Mouse (Mus musculus) lung, embryonic 14.5 days (tissue): ENCODE measurements around the gene Pknox2. TPM values are rescaled to one million over a fixed set of nuclear protein-coding genes. Genes with fewer than 3 reads are reported as not detected.

Experiments
- ATAC-seq: fragments of 200-750 bp; cut with Nextera tagmentation; 2 replicates; pipeline ENCODE4 v1.8.0; 2017; ENCODE audit warnings: mild to moderate bottlenecking, moderate TSS enrichment, moderate library complexity; ENCODE audit not compliant: insufficient read depth
- DNase-seq: peaks from one replicate; pipeline ENCODE4 v3.0.0-alpha.2; 2015
- H3K27ac ChIP-seq: fragments of 300-500 bp; sonication (generic); 2 replicates; pipeline ENCODE4 v1.5.1; 2014; ENCODE audit warnings: low read depth, mild to moderate bottlenecking, moderate library complexity
- H3K27me3 ChIP-seq: fragments of 300-500 bp; sonication (generic); 2 replicates; pipeline ENCODE4 v1.6.1; 2014; ENCODE audit warnings: low read length, control low read depth; ENCODE audit not compliant: insufficient read depth
- H3K36me3 ChIP-seq: fragments of 300-500 bp; sonication (generic); 2 replicates; pipeline ENCODE4 v1.6.1; 2014; ENCODE audit warnings: control low read depth; ENCODE audit not compliant: insufficient read depth
- H3K4me1 ChIP-seq: fragments of 300-500 bp; sonication (generic); 2 replicates; pipeline ENCODE4 v1.6.1; 2014; ENCODE audit warnings: antibody characterized with exemption, control low read depth; ENCODE audit not compliant: insufficient read depth
- H3K4me2 ChIP-seq: fragments of 300-500 bp; sonication (generic); 2 replicates; pipeline ENCODE4 v1.6.1; 2014; ENCODE audit warnings: mild to moderate bottlenecking
- H3K4me3 ChIP-seq: fragments of 300-500 bp; sonication (generic); 2 replicates; pipeline ENCODE4 v1.5.1; 2014; ENCODE audit warnings: low read depth, low read length
- H3K9ac ChIP-seq: fragments of 300-500 bp; sonication (generic); 2 replicates; pipeline ENCODE4 v1.6.1; 2014
- H3K9me3 ChIP-seq: fragments of 300-500 bp; sonication (generic); 2 replicates; pipeline ENCODE4 v1.6.1; 2016; ENCODE audit warnings: low read depth, low read length, control low read depth
- CTCF ChIP-seq: IDR thresholded peaks from 2 replicates; pipeline ENCODE4 v1.5.1; 2016; ENCODE audit warnings: antibody characterized with exemption, low read depth
- WGBS: fragments of 180-500 bp; shearing (Covaris S2); extraction: QIAGEN DNeasy Blood & Tissue Kit; methylation state at CpG from one replicate; pipeline ENCODE4 v1.1.7; 2014; 5-methylcytosine and 5-hydroxymethylcytosine counted together
- polyA plus RNA-seq: library from polyadenylated mRNA; unstranded; fragments of >200 nt; fragmentation: Nextera tagmentation; extraction: Ambion mirVana; gene quantifications from 2 replicates; pipeline ENCODE4 v1.2.1, GENCODE M21; 2014

The Pknox2 gene
- polyA plus RNA-seq, 1 experiment from 2014 or later, result 7.1 TPM

DNA sequence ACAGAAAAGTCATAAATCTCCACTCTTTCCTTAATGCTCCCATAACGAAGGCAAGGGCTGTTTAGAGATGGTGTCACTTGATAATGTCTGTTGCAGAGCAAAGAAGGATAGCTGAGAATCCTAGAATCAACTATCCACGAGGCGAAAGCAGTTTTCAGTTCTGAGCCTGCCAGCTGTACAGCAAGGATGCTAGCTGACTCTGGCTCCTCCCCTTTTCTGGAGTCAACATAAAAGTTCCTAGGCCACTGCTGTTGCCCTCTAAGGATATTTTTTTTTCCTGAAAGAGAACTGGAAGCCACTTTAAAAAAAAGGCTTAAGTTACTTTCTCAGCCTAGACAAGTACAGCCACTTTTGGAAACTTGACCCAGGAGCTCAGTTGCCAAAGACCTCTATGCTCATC lies 176.1 kb downstream of the Pknox2 start:
- Histone ChIP-seq H3K4me2 (peak overlapping the region; percentile 25; the same call in 1 of the 2 replicates), H3K4me1 (no peaks in the 10 kb centered on the region; the same call in 1 of the 2 replicates), H3K9me3 (no peaks in the 10 kb centered on the region), H3K9ac (no peak overlapping the region), H3K4me3 (no peak overlapping the region), H3K27me3 (no peaks in the 10 kb centered on the region), H3K27ac (no peak overlapping the region), H3K36me3 (no peaks in the 10 kb centered on the region)
- DNase-seq (peak; percentile 71), ATAC-seq (no peak)
- no peak for TF ChIP-seq CTCF
- WGBS, result 11% methylated on average over 3 of the region's 3 CpGs

DNA sequence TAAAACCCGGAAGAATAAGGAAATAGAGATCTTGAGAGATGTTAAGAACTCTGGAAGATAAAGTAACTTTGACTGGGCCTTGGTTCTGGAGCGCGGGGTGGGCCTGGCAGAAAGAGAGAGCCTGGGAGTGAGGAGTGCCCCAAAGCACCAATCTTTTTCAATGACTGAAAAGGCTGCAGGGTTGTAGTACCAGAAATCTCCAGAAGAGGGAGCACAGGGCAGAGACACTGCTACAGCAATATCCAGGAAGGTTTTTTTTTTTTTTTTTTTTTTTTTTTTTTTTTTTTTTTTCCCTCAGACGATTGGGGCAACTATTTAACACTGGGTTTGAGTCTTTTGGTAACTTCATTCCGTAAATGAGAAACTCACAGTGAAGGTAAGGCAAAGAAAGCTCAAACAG lies 176.6 kb downstream of the Pknox2 start:
- Histone ChIP-seq H3K36me3 (no peaks in the 10 kb centered on the region), H3K27ac (no peak overlapping the region), H3K4me2 (peak overlapping the region; percentile 25; the same call in 1 of the 2 replicates), H3K4me1 (no peaks in the 10 kb centered on the region; the same call in 1 of the 2 replicates), H3K27me3 (no peaks in the 10 kb centered on the region), H3K4me3 (no peak overlapping the region), H3K9ac (no peak overlapping the region), H3K9me3 (no peaks in the 10 kb centered on the region)
- 11% methylated on average over 5 of the region's 5 CpGs for WGBS
- peak; percentile 83 for TF ChIP-seq CTCF
- DNase-seq, result peak; percentile 95
- ATAC-seq, result no peak; the same call in 1 of the 2 replicates

DNA sequence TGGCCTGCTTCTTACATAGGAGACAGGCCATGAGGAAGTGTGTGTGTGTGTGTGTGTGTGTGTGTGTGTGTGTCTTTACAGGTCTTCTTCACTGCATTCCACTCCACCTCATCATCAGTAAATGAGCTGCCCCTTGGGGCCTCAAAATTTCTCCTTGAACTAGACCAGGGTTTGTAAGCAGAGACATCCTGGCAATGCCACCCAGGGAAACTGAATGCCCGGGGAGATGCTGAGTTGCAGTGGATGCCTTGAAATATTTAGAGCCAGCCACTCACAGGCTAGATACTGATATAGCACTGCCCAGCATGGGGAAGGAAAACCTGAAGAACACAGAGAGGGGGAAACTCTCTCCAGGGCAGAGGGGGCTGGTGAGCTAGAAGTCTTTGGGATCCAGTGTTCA lies 178.1 kb downstream of the Pknox2 start:
- Histone ChIP-seq H3K27ac (no peak overlapping the region), H3K4me3 (no peak overlapping the region), H3K9me3 (no peaks in the 10 kb centered on the region), H3K4me1 (no peaks in the 10 kb centered on the region; the same call in 1 of the 2 replicates), H3K4me2 (no peak overlapping the region), H3K36me3 (no peaks in the 10 kb centered on the region), H3K9ac (no peak overlapping the region), H3K27me3 (no peaks in the 10 kb centered on the region)
- DNase-seq (no peak), ATAC-seq (no peak)
- 96% methylated on average over 1 of the region's 1 CpGs for WGBS
- TF ChIP-seq CTCF, result no peak

DNA sequence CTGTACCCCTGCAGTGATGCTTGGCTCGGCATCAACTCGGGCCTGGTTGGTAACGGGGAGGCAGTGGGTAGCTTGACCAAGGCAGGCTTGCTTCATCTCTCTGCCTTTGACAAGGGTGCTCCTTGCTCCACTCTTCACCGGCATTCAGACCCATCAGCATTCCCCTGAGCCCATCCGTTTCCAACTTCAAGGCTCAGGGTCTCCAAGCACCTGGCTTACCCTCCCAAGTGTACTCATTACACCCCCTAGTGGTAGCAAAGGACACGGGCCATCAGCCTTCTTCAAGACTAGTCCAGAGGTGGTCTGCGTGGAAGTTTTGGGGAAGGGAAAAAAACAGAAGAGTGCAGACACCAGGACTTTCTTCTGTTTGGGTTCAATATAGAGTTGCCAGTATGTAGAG lies 178.5 kb downstream of the Pknox2 start:
- H3K9me3 ChIP-seq, result no peaks in the 10 kb centered on the region
- no peaks in the 10 kb centered on the region for H3K27me3 ChIP-seq
- ATAC-seq (no peak), DNase-seq (peak; percentile 85)
- H3K4me2 ChIP-seq, result no peak overlapping the region
- peak; percentile 91 for TF ChIP-seq CTCF
- no peak overlapping the region for H3K9ac ChIP-seq
- H3K4me1 ChIP-seq, result no peaks in the 10 kb centered on the region; the same call in 1 of the 2 replicates
- 38% methylated on average over 7 of the region's 7 CpGs for WGBS
- no peaks in the 10 kb centered on the region for H3K36me3 ChIP-seq
- H3K27ac ChIP-seq, result no peak overlapping the region
- no peak overlapping the region for H3K4me3 ChIP-seq

GRCm38 (mm10) chr9:36968236-36968635 lies 179.0 kb downstream of the Pknox2 start:
- no peaks in the 10 kb centered on the region; the same call in 1 of the 2 replicates for H3K4me1 ChIP-seq
- H3K36me3 ChIP-seq, result no peaks in the 10 kb centered on the region
- no peak overlapping the region for H3K27ac ChIP-seq
- DNase-seq (no peak), ATAC-seq (no peak)
- H3K4me3 ChIP-seq, result no peak overlapping the region
- 78% methylated on average over 7 of the region's 7 CpGs for WGBS
- no peak for TF ChIP-seq CTCF
- no peak overlapping the region for H3K9ac ChIP-seq
- no peaks in the 10 kb centered on the region for H3K9me3 ChIP-seq
- no peaks in the 10 kb centered on the region for H3K27me3 ChIP-seq
- no peak overlapping the region for H3K4me2 ChIP-seq

- DNase-seq, result peak; percentile 77
- Histone ChIP-seq H3K9ac (no peak overlapping the region), H3K4me1 (no peaks in the 10 kb centered on the region), H3K36me3 (no peaks in the 10 kb centered on the region), H3K9me3 (no peaks in the 10 kb centered on the region), H3K4me2 (no peak overlapping the region), H3K4me3 (no peak overlapping the region), H3K27ac (no peak overlapping the region), H3K27me3 (no peaks in the 10 kb centered on the region)
- 54% methylated on average over 5 of the region's 5 CpGs for WGBS
- ATAC-seq, result no peak
- TF ChIP-seq CTCF, result peak; percentile 70
Measured at GRCm38 (mm10) chr9:36965720-36966119, 181.5 kb downstream of the Pknox2 start.

DNA sequence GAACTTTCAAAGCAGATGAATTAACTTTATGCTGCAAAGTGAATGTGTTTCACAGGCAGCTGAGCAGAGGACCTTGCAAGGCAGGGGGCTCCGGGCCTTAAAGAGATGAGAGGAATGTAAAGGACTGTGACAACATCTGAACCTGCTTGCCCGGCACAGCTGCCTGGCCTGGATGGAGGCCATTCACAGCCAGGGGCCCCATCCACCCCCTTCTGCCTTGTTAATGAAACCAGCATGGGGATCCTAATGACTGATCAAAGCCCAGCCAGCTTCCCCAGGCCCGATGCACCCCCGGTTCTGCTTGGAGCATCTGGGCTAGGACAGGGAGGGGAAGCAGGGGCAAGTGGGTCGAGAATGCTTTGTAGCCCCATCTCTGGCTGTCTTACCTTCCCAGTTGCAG lies 183.0 kb downstream of the Pknox2 start:
- Histone ChIP-seq H3K4me3 (no peak overlapping the region), H3K36me3 (no peaks in the 10 kb centered on the region), H3K9me3 (no peaks in the 10 kb centered on the region), H3K27me3 (no peaks in the 10 kb centered on the region), H3K4me2 (no peak overlapping the region), H3K9ac (no peak overlapping the region), H3K27ac (no peak overlapping the region), H3K4me1 (no peaks in the 10 kb centered on the region)
- no peak for TF ChIP-seq CTCF
- 12% methylated on average over 5 of the region's 5 CpGs for WGBS
- ATAC-seq (no peak), DNase-seq (no peak)

GRCm38 (mm10) chr9:36963512-36963911 lies 183.7 kb downstream of the Pknox2 start:
- no peak for DNase-seq
- WGBS, result 61% methylated on average over 3 of the region's 3 CpGs
- Histone ChIP-seq H3K4me3 (no peak overlapping the region), H3K27ac (no peak overlapping the region), H3K27me3 (no peaks in the 10 kb centered on the region), H3K9me3 (no peaks in the 10 kb centered on the region), H3K36me3 (no peaks in the 10 kb centered on the region), H3K9ac (no peak overlapping the region), H3K4me1 (no peaks in the 10 kb centered on the region), H3K4me2 (no peak overlapping the region)
- no peak for TF ChIP-seq CTCF
- ATAC-seq, result no peak
